Mouse (Mus musculus) lung, embryonic 15.5 days (tissue): ENCODE measurements at regions not wholly inside any gene's neighbourhood (a gene's known extent, or its start where the extent isn't known, plus 50 kb on each side); places are given as distances from the start of the nearest gene placed in this dataset.
"Not testable (repeated sequence)": the region's sequence is repeated elsewhere in the genome, so short reads cannot be mapped to it uniquely, and the experiment has no call there.

ENCODE experiments used
- ATAC-seq: fragments of 200-750 bp; cut with Nextera tagmentation; 2 replicates; pipeline ENCODE4 v1.8.0; 2017; ENCODE audit warnings: moderate number of reproducible peaks, borderline replicate concordance; ENCODE audit not compliant: low FRiP score, low TSS enrichment; ENCODE audit errors: extremely low read depth
- H3K27ac ChIP-seq: fragments of 300-500 bp; sonication (generic); 2 replicates; pipeline ENCODE4 v1.5.1; 2015; ENCODE audit warnings: moderate library complexity, mild to moderate bottlenecking, inconsistent platforms
- H3K27me3 ChIP-seq: fragments of 300-500 bp; sonication (generic); 2 replicates; pipeline ENCODE4 v1.6.1; 2015; ENCODE audit warnings: inconsistent platforms
- H3K36me3 ChIP-seq: fragments of 300-500 bp; sonication (generic); 2 replicates; pipeline ENCODE4 v1.6.1; 2015; ENCODE audit warnings: inconsistent platforms
- H3K4me1 ChIP-seq: fragments of 300-500 bp; sonication (generic); 2 replicates; pipeline ENCODE4 v1.6.1; 2015; ENCODE audit warnings: inconsistent platforms
- H3K4me2 ChIP-seq: fragments of 300-500 bp; sonication (generic); 2 replicates; pipeline ENCODE4 v1.6.1; 2015; ENCODE audit warnings: inconsistent platforms, mild to moderate bottlenecking, moderate library complexity
- H3K4me3 ChIP-seq: fragments of 300-500 bp; sonication (generic); 2 replicates; pipeline ENCODE4 v1.5.1; 2015; ENCODE audit warnings: mild to moderate bottlenecking, inconsistent platforms
- H3K9ac ChIP-seq: fragments of 300-500 bp; sonication (generic); 2 replicates; pipeline ENCODE4 v1.6.1; 2015; ENCODE audit warnings: inconsistent platforms
- H3K9me3 ChIP-seq: fragments of 300-500 bp; sonication (generic); 2 replicates; pipeline ENCODE4 v1.6.1; 2016; ENCODE audit warnings: inconsistent platforms
- WGBS: fragments of 180-500 bp; shearing (Covaris S2); methylation state at CpG from one replicate; pipeline ENCODE4 v1.1.7; 2015; 5-methylcytosine and 5-hydroxymethylcytosine counted together

DNA sequence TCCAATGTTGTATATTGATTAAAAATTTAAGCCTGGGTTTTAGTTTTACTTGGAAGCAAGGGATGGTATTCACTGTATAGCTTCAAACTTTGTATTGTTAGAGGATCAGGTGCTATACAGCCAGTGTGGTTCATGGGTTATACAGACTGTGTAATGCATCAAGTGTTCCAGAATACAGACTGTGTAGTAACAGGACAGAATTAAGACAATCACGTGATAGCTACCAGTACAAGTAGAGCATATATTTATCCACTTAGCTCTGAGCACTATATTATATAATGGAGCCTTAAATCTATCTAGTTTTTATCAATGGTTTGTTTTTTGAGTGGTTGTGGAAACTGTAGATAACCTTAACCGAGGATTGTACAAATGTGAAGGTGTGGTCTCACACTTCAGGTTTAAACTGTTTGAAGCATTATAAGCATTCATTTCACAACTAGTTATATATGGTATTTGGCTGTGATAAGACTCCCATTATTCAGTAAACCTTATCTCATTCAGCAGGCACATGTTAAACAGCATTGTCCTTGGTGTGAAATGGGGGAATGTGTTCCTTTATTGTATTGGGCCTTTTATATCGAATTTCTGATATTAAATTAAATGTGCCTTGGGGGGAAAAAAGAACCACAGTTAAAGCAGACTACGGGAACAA lies 256.3 kb upstream of the Sdr16c6 start:
- no peak for ATAC-seq
- no peak overlapping the region for H3K9ac ChIP-seq
- H3K36me3 ChIP-seq, result no peaks in the 10 kb centered on the region
- no peaks in the 10 kb centered on the region for H3K9me3 ChIP-seq
- no peak overlapping the region for H3K4me3 ChIP-seq
- WGBS, result 69% methylated on average over 4 of the region's 4 CpGs
- H3K27me3 ChIP-seq, result no peaks in the 10 kb centered on the region
- H3K4me1 ChIP-seq, result no peaks in the 10 kb centered on the region
- H3K27ac ChIP-seq, result no peak overlapping the region
- H3K4me2 ChIP-seq, result no peak overlapping the region

DNA sequence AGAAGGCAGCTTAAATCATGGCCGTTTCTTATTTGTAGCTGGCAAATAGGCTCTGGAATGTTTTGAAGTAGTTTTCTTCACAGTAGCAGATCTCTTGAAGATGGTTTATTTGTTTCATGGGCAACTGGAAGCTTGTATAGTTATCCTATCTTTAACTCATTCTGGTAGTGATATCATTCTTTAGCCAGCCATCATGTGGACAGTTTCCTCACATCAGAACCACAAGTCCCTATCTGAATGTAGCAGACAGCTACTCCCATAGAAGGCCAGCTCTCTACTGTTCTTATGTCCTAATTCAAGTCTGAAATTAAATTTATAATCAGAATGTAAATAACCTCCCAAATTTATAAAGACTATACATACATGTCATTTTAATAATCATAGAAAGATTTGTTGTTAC lies 253.8 kb upstream of the Sdr16c6 start:
- no peak overlapping the region for H3K4me2 ChIP-seq
- H3K9ac ChIP-seq, result no peak overlapping the region
- H3K4me3 ChIP-seq, result no peak overlapping the region
- H3K9me3 ChIP-seq, result no peaks in the 10 kb centered on the region
- no peak overlapping the region for H3K27ac ChIP-seq
- WGBS, result 92% methylated on average over 1 of the region's 1 CpGs
- ATAC-seq, result no peak
- no peaks in the 10 kb centered on the region for H3K27me3 ChIP-seq
- no peaks in the 10 kb centered on the region for H3K36me3 ChIP-seq
- H3K4me1 ChIP-seq, result no peaks in the 10 kb centered on the region

DNA sequence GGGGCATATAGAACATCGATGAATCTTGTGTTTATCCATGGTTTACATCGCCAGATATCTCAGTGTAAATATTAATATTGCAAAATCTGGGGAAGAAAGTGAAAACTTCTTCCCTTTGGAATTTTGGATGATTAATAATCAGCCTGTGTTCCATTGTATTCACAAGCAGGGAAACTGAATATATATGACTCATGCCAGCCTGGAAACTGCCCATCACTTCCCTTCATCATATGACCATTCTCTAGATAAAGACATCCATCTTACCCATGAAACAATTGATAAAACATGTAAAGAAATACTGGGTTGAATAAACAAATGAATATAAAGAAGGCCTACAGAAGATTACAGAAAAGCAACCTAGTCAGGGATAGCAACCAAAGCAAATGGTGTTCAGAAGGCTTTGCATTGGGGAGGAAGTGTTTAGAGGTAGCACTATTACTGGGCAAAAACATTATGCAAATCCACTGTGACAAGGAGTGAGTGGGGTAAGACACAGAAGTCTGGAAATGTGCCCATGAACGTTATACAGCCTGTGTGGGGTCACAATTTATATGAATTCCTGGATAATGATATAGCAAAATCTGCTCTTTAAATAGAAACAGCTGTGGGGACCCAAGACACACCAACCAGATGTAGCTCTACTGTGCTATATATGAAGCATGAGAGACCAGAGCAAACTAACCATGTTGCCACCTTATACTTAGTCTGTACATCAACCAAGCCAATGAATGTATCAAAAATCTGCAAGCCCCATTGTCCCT lies 238.5 kb upstream of the Sdr16c6 start:
- Histone ChIP-seq H3K4me2 (no peak overlapping the region), H3K36me3 (no peaks in the 10 kb centered on the region), H3K4me1 (no peaks in the 10 kb centered on the region), H3K27me3 (no peaks in the 10 kb centered on the region), H3K4me3 (no peak overlapping the region), H3K27ac (no peak overlapping the region), H3K9ac (no peak overlapping the region), H3K9me3 (no peaks in the 10 kb centered on the region)
- no peak for ATAC-seq
- 36% methylated on average over 3 of the region's 3 CpGs for WGBS

DNA sequence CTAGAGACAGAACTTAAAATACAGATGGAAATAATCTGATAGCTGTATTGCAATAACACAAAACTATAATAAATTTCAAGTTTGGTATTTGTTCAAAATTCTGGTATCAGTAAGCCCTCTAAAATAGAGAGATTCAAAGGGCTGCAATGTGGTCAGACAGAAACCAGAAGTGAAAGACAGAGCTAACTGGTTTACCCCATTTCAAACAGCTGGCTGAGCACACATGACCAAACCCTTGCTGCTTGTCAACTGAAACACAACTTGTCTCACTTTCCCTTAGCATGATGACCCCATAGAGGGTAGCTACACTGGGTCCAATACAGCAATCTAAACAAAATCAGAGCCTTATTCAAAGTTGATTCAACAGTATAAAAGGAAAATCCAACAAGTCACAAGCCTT lies 234.2 kb upstream of the Sdr16c6 start:
- Histone ChIP-seq H3K9ac (no peak overlapping the region), H3K9me3 (no peaks in the 10 kb centered on the region), H3K27me3 (no peaks in the 10 kb centered on the region), H3K36me3 (no peaks in the 10 kb centered on the region), H3K4me1 (no peaks in the 10 kb centered on the region), H3K27ac (no peak overlapping the region), H3K4me2 (no peak overlapping the region), H3K4me3 (no peak overlapping the region)
- no peak for ATAC-seq

DNA sequence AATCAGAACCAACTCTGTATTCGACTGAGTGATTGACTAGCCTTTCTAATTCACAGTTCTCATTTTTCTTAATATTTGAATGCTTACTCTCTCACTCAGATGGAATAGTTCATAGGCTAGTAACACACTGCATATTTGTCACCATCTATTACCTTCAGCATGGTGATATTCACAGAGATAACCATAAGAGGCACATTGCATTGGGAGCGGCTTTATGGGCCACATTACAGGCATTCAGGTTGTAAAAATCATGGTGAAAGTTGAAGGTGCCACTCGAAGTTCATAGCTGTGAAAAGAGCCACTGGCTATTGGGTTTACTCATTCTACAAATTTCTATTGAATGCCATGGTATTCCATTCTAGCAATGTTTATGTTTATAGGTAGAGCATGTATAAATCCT lies 229.6 kb upstream of the Sdr16c6 start:
- H3K36me3 ChIP-seq, result no peaks in the 10 kb centered on the region
- no peak for ATAC-seq
- H3K27ac ChIP-seq, result no peak overlapping the region
- 63% methylated on average over 3 of the region's 3 CpGs for WGBS
- no peaks in the 10 kb centered on the region for H3K27me3 ChIP-seq
- H3K4me2 ChIP-seq, result no peak overlapping the region
- H3K4me1 ChIP-seq, result no peaks in the 10 kb centered on the region
- H3K9me3 ChIP-seq, result no peaks in the 10 kb centered on the region
- H3K9ac ChIP-seq, result no peak overlapping the region
- H3K4me3 ChIP-seq, result no peak overlapping the region

DNA sequence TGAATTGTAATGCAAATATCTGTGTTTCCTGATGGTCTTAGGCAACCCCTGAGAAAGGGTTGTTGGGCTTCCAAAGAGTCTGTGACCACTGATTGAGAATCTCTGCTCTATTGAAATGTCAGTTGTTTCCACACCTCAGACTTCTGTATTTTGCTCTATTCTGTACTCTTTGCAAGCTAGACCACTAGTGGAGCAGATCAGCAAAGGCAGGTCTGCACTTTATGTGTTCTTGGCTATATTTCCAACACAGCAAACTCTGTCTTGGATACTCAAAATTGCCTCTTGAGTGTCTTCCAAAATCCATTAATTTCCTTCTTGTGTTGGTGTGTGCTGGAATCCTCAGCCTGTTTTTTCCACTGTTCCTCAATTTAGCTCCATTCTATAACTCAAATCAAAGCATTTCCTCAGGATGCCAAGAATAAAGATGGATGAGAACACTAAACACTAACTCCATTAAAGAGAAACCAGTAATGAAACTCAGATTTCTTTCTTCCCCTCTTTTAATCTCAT lies 228.5 kb upstream of the Sdr16c6 start:
- Histone ChIP-seq H3K9ac (no peak overlapping the region), H3K4me1 (no peaks in the 10 kb centered on the region), H3K4me2 (no peak overlapping the region), H3K36me3 (no peaks in the 10 kb centered on the region), H3K4me3 (no peak overlapping the region), H3K9me3 (no peaks in the 10 kb centered on the region), H3K27ac (no peak overlapping the region), H3K27me3 (no peaks in the 10 kb centered on the region)
- ATAC-seq, result no peak; the same call in 1 of the 2 replicates

DNA sequence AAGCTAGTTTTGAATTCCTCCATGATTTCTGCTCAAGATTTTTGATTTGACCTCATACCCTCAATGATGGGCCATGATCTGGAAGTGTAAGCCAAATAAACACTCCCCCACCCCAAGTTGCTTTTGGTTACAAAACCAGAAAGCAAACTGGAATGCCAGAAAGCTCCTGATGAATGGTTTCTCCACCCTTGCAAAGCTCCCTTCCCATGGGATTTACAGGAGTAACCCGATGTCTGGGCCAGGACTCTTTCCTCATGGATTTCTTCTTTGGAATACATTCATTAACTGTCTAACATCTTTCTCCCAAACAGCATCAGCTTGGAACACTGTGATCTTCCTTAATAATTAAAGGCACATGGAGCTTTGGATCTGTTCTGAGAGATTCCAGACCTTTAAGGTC lies 227.3 kb upstream of the Sdr16c6 start:
- no peak overlapping the region for H3K27ac ChIP-seq
- no peak overlapping the region for H3K4me3 ChIP-seq
- no peaks in the 10 kb centered on the region for H3K27me3 ChIP-seq
- no peaks in the 10 kb centered on the region for H3K4me1 ChIP-seq
- WGBS, result 68% methylated on average over 1 of the region's 1 CpGs
- H3K4me2 ChIP-seq, result no peak overlapping the region
- H3K9me3 ChIP-seq, result no peaks in the 10 kb centered on the region
- no peak for ATAC-seq
- no peak overlapping the region for H3K9ac ChIP-seq
- H3K36me3 ChIP-seq, result no peaks in the 10 kb centered on the region

DNA sequence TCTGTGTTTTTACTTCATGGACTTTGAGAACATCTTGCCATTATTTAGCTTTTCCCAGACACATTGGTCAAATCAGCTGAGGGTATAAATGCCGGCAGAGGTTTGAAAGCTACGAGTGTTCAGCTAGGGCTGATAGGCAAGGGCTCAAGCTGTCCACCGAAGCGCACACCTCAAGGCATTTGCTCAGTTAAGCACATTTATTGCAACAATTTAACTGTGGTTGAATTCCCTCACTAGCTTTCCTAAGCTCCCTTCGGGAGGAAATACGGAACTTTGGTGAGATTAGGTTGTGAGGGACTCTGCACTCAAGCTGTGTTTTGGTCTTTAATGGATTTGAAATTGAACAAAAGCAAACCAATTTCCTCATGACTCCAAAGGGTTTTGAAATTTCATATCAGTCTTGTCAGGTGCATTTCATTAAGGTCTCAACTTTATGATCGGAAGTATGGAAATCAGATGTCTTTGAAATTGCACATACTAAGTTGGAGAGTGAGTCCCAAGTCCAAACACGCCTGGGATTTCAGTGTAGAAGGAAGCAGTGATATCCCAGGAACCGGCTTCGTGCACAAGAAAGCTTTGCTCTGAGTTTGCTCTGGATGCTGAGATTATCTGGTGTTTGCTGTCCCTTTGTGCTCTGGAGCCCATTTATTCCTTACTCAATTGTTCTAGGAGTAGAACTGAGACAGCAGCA lies 223.0 kb upstream of the Sdr16c6 start:
- 72% methylated on average over 10 of the region's 10 CpGs for WGBS
- Histone ChIP-seq H3K4me3 (no peak overlapping the region), H3K9me3 (no peaks in the 10 kb centered on the region), H3K27ac (no peak overlapping the region), H3K4me1 (no peaks in the 10 kb centered on the region), H3K27me3 (no peaks in the 10 kb centered on the region), H3K9ac (no peak overlapping the region), H3K36me3 (no peaks in the 10 kb centered on the region), H3K4me2 (no peak overlapping the region)
- ATAC-seq, result no peak

DNA sequence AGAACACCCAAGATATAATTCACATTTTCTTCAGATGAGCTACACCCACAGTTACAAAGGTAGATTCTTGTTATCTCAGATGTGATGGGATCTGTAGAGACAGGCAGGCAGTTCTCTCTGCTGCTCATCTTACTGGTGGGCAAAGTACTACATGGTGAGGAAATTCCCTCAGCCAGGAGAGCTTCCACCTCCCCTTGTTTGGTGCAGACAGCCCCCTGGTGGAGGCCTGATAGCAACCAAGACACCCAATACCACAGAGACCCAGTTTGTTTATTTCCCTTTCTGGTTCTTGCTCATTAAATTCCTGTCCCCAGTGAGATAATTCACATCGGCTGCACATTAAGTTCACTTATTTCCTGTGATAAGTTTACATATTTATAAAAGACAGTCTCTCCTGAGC lies 222.3 kb upstream of the Sdr16c6 start:
- no peaks in the 10 kb centered on the region for H3K36me3 ChIP-seq
- H3K9ac ChIP-seq, result no peak overlapping the region
- no peak overlapping the region for H3K4me2 ChIP-seq
- H3K27ac ChIP-seq, result no peak overlapping the region
- H3K4me3 ChIP-seq, result no peak overlapping the region
- H3K4me1 ChIP-seq, result no peaks in the 10 kb centered on the region
- no peaks in the 10 kb centered on the region for H3K27me3 ChIP-seq
- WGBS, result 33% methylated on average over 1 of the region's 1 CpGs
- ATAC-seq, result no peak
- no peaks in the 10 kb centered on the region for H3K9me3 ChIP-seq

DNA sequence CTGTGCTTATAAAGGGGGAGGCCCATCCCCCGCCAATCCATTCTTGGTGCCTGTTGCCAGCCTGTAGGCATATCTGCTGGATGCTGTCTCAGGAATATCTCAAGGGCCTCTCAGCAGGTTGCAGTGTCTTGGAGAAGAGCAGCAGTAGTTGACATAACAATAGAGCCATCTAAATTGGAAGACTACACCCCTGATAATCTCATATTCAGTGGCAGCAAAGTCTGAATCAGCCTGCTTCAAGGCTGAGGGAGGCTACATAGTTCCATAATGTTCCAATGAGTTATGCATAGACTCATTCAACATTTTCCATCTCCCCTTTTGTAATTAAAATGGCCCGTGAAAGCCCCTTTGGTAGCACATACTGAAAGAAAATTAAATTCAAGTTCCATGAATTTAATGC lies 172.3 kb upstream of the Sdr16c6 start:
- no peak for ATAC-seq
- H3K9me3 ChIP-seq, result no peaks in the 10 kb centered on the region
- no peak overlapping the region for H3K9ac ChIP-seq
- H3K27me3 ChIP-seq, result no peaks in the 10 kb centered on the region
- WGBS, result 82% methylated on average over 2 of the region's 2 CpGs
- no peak overlapping the region for H3K4me2 ChIP-seq
- no peaks in the 10 kb centered on the region for H3K4me1 ChIP-seq
- H3K4me3 ChIP-seq, result no peak overlapping the region
- no peaks in the 10 kb centered on the region for H3K36me3 ChIP-seq
- no peak overlapping the region for H3K27ac ChIP-seq

DNA sequence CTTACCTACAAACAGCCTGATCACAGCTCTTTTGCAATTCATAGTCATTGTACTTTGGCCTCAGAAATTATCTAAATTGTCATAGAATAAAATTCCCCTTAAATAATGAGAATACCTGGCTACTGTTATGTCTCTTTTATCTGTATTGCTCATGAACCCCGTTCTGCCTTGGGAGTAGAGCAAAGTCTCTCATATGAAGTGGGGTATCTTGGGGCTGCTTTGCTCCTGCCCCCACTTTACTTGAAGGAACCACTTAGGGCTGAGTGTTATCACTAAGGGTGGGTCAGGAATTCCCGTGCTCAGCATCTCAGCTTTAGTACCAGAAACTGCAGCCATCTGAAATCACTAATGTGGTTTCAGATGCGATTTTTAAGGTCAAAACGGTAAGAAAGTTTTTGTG lies 170.3 kb upstream of the Sdr16c6 start:
- H3K4me1 ChIP-seq, result no peaks in the 10 kb centered on the region
- no peak for ATAC-seq
- H3K27ac ChIP-seq, result no peak overlapping the region
- H3K27me3 ChIP-seq, result no peaks in the 10 kb centered on the region
- no peak overlapping the region for H3K9ac ChIP-seq
- no peaks in the 10 kb centered on the region for H3K36me3 ChIP-seq
- H3K9me3 ChIP-seq, result no peaks in the 10 kb centered on the region
- WGBS, result 49% methylated on average over 4 of the region's 4 CpGs
- H3K4me2 ChIP-seq, result no peak overlapping the region
- H3K4me3 ChIP-seq, result no peak overlapping the region

DNA sequence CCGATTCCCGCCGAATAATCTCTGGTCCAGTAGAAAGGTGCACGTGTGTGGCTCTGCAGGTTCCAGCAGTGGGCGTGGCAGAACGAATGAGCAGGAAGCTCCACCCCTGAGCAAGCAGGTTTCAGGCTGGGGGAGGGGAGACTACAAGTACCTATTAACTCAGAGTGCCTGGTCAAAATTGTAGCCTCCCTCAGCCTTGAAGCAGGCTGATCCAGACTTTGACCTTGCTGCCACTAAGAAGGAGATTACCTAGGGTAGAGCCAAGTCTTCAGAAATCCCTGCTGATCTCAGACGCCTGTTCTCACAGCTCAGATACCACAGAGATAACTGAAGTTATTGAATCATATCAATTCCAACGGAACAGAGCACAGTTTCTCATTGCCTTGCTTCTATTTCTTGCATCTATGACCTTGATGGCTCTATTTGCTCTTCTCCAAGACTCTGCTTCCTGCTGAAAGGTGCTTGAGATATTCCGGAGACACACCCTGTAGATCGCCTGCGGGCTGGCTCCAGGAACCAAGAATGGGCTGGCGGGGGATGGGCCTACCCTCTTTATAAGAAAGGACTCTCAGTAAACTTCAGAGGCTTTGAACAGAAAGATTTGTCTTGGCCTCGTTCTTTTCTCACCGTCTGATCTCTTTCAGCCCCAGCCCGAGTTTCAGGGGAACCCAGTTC lies 165.1 kb upstream of the Sdr16c6 start:
- not testable (repeated sequence) for H3K27me3 ChIP-seq, H3K27ac ChIP-seq, H3K4me3 ChIP-seq, H3K36me3 ChIP-seq, H3K9me3 ChIP-seq, H3K4me1 ChIP-seq, ATAC-seq, H3K4me2 ChIP-seq, H3K9ac ChIP-seq
- 77% methylated on average over 15 of the region's 15 CpGs for whole genome bisulfite sequencing
